Mouse (Mus musculus): ENCODE measurements around the gene Slc17a5.
"Not testable (repeated sequence)": the region's sequence is repeated elsewhere in the genome, so short reads cannot be mapped to it uniquely, and the experiment has no call there.

Slc17a5 gene

DNA sequence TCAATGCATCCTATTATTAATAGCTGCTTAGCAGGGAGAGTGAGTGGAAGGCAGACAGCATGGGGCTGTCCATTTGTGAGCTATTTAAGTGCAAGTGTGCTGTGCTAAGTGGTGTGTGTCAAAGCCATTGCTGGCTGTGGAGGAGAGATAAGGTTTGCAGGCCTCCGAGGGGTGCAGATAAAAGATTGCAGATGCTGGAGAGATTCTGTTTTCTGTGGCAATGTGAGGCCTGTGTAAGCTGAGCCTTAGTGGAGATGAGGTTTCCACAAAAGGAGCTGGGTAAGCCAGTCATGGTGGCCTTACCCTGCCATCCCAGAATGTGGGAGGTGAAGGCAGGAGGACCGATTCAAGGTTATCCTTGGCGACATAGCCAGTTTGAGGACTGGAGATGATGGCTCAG, 71.7 kb downstream of the Slc17a5 start:
- DNase-seq (ENCODE audit: low spot score): no peak

DNA sequence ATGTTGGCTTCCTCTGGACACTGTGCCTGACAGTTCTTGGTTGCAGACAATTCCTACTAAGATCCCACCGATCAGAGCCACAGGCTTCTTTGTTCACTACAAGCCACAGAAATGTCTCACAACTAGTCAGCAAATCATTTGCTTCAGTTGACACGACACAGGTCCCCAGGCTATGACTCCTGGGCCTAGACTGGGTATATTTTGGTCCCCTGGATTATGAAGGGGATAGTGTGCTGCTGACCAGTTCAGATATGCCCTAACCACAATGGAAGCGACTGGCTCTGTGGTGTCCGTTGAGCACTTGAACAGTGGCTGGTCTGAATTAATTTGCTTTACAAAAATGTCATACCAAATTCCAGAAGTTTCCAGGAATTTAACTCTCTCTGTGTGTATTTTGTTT, 73.2 kb downstream of the Slc17a5 start:
- no peak for DNase-seq (ENCODE audit: low spot score)

DNA sequence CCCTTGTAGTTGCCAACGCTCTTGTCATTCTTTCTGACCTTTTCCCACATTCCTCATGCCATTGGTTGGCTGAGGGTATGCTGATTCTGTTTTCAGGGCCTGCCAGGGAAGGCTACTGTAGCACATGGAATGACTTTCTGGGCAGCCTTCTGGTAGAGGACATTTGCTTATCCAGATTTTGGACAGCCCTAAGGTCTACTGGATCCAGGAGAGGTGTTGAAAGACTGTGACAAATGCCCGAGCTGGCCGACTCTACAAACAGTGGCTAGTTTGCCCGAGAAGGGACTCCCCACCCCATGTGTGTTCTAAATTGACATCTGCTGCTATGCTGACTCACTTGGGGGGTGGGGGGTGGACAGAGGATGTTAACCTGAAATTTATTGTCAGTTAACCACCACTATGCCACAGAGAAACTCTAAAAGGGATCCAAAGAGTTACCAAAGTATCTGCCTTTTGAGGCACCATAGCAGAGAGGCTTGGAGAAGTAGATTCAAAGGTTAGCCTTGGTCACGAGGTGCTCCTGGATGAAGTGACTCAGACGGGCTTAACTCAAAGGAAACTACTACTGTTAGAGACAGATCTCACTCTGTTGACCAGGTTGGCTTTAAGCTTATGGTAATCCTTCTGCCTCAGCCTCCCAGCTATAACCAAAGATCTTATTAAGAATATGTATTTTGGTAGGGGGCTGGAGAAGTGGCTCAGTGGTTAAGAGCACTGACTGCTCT, 73.9 kb downstream of the Slc17a5 start:
- DNase-seq (ENCODE audit: low spot score): no peak

DNA sequence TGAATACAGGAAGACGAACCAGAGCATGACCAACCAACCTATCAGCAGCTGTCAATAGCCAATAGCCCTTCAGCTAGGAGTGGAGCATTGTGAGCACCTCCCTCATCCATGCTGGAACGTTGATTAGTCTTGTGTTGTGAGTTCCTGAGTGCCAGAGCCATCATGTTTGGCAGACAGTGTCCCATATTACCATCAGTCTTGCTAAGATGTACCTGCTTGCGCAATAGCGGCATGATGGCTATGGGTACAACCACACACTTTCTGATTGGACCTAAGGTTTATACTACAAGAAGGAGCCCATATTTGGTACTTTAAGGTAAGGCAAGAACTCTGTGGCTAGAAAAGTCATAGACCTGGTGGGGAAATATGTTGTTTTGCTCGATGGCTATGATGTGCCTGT, 76.1 kb downstream of the Slc17a5 start:
- DNase-seq (ENCODE audit: low spot score): no peak

DNA sequence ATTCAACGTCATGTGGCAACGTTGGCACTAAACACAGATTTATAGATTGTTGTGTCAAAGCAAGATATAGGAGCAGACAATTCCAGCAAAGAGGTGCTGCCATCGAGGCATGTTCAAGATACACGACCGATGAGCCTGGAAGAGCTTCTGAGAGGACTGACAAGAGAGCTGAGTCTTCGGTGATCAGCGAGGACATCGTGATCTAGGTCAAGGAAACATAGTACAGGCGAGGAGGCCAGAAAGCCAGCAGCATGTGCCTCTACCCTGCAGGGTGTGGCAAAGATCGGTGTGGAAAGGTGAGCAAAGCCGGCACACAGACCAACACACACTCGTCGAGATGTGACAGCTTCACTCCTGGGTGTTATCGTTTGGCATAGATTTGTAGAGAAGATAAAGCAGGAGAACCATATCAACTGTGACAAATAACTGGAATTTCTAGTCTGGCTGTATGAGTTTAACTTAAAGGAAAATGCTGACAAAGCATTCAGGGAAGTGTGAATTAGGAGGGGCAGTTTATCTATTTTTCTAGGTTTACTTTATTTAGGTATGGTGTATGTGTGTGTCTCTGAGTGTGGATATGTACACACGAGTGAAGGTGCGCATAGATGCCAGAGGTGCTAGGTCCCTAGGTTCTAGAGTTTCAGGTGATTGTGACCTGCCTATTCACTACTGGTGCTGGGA, 79.6 kb downstream of the Slc17a5 start:
- no peak for DNase-seq (ENCODE audit: low spot score)

DNA sequence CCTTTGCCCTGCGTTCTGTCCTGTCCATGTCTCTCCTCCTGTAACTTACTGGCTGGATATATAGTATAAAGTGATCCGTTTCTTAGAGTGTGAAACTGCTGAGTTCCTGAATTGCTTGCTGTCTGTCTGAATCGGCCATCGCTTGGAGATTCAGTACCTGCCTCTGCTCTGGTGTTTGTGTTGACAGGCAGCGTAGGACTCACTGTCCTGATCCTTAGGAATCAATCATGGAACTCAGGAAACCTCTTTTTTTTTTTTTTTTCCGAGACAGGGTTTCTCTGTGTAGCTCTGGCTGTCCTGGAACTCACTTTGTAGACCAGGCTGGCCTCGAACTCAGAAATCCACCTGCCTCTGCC, 81.1 kb downstream of the Slc17a5 start:
- DNase-seq (ENCODE audit: low spot score): no peak

DNA sequence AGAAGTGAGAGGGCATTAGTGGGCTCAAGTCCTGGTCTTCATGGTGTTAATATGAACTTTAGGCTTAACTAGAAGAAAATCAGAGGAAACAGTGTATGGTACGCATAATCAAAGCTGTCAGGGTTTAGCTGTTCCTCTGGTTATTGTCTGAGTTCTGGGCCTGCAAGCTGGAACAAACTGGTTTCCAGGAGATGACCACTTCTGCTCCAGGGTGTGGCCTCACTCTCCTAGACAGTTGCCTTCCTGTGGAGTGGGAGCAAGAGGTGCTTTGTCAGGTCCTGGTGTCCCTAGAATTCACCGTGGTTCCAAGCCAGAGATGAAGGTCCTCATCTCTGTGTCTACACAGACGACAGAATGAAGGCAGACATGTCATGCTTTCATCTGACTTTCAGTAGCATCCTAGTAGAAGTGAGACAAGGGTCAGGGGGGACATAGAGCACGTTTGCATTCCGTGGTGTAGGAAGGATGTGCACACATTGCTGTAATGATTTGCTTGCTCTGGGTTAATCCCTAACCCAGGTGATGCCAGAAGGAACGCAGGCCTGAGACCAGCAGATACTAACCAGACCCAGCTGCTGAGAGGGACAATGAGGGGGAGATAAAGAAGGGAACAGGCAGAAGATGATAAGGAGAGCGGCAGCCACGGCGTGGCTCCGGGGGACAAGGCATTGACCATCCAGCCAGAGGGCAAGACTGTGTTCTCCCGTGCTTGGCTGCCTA, 81.7 kb downstream of the Slc17a5 start:
- no peak for DNase-seq (ENCODE audit: low spot score)

DNA sequence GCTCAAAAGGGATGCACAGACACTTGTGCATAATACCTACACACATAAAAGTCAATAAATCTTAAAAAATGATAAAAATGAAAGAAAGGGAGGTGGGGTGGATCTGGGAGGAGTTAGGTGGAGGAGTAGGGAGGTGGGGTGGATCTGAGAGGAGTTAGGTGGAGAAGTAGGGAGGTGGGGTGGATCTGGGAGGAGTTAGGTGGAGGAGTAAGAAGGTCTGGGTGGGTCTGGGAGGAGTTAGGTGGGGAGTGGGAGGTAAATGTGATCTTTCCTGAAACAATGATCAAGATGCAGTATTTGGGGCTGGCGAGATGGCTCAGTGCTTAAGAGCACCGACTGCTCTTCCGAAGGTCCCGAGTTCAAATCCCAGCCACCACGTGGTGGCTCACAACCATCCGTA, 82.6 kb downstream of the Slc17a5 start:
- DNase-seq (ENCODE audit: low spot score): no peak

DNA sequence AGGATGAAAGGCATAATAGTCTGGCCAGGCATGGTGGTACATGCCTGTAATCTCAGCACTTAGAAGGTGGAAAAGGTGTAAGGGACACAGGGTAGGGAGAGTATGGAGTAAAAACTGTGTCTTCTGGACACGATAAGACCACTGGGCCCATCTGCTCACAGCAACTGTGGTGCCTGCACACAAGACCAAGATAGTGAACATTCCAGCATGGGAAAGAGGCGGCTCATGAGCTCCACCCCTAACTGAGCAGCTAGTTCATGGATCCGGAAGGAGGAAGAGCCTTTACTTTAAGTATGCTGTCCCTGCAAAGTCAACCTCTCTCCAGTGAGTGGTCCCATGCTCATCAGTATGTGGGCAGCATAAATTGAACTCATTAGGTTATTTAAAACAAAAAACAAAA, 83.2 kb downstream of the Slc17a5 start:
- DNase-seq (ENCODE audit: low spot score): no peak

DNA sequence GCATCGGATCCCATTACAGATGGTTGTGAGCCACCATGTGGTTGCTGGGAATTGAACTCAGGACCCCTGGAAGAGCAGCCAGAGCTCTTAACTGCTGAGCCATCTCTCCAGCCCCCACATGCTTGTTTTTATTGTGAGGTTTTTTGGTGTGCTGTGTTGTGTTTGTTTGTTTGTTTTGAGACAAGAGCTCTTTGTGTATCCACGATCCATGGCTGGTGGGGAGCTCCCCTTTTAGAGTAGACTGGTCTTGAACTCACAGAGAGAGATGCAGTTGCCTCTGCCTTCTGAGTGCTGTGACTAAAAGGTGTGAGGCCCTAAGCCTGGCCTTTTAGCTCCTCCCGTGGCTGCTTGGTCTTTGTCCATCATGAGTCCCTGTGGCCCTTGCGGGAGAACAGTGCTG, 83.7 kb downstream of the Slc17a5 start:
- DNase-seq (ENCODE audit: low spot score): no peak

DNA sequence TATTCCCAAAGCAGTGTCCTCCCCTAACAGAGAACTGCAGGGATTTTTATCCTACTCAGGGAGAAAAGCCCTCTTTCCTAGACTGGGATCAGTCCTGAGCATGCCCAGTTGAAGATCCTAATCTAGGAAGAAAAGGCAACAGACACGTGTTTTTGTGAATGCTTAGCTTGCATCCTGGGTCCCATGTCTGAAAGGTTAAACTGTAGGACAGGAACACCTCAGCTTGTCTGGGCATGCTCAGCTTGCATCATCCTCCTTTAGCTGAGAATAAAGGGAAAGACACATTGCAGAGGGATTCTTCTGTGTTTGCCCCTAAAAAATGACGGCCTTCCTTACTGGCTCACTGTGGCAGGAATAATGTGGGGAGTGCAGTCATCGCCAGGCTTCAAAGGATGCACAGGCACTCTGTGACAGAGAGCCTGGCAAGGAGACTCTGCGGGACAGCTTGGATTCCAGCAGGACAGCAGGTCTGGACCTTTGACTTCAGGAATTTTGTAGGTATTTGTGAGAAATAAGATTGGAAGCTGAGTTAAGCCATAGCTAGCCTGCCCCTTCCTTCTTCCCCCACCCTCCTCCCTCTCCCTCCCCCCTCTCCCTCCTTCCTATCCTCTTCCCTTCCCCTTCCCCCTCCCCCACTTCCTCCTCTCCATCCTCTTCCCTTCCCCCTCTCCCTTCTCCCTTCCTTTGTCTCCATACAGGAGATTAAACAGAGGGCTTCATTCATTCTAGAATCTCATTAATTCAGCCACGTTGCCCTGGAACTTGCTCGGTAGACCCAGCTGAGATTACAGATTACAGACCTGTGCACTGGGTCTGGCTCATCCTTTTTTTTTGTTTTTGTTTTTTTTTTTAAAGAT, 84.4 kb downstream of the Slc17a5 start:
- DNase-seq (ENCODE audit: low spot score): no peak

DNA sequence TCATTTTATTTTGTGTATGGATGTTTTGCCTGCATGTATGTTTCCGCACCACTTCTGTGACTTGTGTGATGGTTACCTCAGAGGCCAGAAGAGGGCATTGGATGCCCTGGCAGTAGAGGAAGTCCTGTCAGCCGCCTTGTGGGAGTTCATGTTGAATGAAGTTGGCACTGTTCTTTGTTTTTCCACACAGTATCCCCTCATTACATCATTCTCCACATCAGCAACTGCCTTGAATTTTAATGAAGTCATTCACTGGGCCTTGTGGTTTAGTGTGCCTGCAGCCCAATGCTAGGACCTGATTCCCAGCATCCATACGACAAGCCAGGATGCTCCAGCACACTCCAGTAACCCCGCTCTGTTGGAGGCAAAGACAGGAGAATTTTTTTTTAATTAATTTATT, 86.6 kb downstream of the Slc17a5 start:
- DNase-seq (ENCODE audit: low spot score): no peak

DNA sequence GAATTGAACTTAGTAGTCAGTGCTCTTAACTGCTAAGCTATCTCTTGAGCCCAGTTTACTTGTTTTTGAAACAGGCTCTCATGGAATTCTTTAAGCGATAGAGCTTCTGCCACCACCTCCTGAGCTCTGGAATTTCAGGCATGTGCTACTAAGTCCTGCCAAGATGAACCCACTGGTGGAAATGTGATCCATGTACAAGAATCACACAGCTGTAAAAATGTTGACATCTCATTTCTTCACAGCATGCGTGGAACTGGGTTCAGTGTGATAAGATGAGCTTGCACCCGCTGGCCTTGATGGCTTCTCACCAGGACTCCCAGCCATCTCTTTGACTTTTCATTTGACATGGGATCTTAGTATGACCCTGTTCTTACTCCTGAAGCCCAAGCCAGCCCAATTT, 87.5 kb downstream of the Slc17a5 start:
- DNase-seq (ENCODE audit: low spot score): no peak

DNA sequence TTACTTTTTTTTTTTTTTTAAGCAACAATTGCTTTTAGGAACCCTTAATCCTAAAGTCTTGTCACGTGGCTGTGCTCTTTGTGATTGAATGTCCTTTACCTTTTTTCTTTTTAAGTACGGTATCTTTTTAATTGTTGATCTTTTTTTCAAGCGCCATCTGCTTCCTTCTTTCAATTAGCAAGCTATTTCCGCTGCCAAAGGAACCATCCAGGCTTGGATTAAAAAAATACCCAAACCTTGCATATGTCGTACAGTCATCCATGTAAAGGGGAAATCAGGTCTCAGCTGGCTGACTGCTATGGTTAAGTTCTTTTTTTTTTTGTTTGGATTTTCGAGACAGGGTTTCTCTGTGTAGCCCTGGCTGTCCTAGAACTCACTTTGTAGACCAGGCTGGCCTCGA, 94.7 kb downstream of the Slc17a5 start:
- DNase-seq (ENCODE audit: low spot score): no peak

DNA sequence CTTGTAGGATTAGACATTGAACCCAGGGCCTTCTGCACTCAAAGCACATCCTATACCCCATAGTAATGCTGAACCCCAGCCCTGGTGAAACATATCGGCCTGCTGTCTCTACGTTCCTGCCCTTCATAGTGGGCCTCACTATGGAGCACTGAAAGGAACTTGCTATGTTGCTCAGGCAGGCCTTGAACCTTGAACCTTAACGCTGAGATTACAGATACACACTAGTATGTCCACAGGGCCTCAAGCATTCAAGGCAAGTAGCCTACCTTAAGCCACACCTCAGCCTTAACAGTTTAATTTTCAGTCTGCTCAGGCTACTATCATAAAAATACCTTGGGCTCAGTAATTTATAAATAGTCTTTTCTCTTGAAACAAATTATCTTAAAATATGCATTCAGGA, 95.6 kb downstream of the Slc17a5 start:
- no peak for DNase-seq (ENCODE audit: low spot score)

DNA sequence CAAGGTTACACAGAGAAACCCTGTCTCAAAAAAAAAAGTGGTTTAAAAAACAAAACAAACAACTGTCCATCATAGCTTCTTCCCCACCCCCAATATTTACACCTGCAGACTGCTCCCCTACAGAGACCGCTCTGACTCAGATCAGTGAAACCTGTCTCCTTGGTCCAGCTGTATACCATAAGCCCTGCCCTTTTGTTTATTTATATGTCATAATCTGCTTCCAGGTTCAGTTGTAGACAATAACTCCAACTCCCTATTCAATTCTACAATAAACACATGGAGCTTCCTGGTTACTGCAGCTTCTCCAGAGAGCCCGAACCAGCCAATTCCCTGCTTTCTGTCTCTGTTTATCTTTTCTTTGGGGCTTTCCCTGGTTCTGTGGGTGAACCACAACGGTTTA, 96.7 kb downstream of the Slc17a5 start:
- DNase-seq (ENCODE audit: low spot score): no peak

DNA sequence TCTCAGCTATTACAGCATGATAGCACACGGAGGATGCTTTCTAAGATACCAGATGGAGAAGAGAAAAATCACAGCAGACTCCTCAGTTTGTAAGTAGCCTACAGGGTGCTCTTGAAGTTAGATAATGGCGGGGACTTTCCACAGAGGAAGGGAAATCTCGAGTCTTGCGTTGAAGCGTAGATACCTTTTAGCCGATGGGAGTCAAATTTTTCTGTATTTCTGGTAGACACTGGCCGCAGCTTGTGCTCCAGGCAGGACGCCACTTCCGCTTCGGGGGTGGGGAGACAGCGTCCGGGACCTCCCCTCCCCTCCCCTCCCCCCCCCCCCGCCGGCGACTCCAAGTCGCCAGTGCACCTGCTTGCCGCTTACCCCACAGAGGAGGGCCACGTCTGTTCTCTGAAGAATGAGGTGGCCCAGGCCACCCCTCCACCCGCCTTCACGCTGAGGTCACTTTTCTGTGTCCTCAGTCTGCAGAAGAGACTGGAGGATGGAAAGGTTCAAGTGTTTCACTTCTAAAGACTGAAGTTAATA, 98.9 kb downstream of the Slc17a5 start, which contains the start of gene Eef1a1:
Gene Eef1a1 (minus strand): TSS at position 262 of the 531 bp plus-strand sequence.
- no peak for DNase-seq (ENCODE audit: low spot score)

DNA sequence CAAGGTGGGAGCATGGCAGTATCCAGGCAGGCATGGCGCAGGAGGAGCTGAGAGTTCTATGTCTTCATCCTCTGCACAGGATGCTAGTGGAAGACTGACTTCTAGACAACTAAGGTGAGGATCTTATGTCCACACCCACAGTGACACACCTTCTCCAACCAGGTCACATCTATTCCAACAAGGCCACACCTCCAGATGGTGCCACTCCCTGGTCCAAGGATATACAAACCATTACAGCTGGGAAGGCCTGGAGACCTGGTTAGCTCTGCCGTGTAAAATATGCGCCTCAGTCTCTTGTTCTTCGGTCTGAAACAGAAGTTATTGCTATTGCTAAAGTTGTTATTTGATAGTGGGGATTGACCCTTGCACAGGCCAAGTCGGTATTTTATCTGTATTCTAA, 99.8 kb downstream of the Slc17a5 start:
- not testable (repeated sequence) for DNase-seq (ENCODE audit: low spot score)
